Mouse (Mus musculus): ENCODE results near the gene Vmn2r35. TPM values are rescaled to one million over a fixed set of nuclear protein-coding genes. Genes with fewer than 3 reads are reported as not detected.
"Not testable (repeated sequence)": the region's sequence is repeated elsewhere in the genome, so short reads cannot be mapped to it uniquely, and the experiment has no call there.

Vmn2r35 gene
- polyA plus RNA-seq (2014; fragmentation: Nextera tagmentation; extraction: Ambion mirVana), result not detected in 2 replicates

GRCm38 (mm10) chr7:7819767-7820166 is at the start of gene Vmn2r35:
Gene Vmn2r35, minus strand, starts transcription at chr7:7819867.
- not testable (repeated sequence) for H3K27ac ChIP-seq (replicated peaks in 1 of 2; ENCODE audit: control insufficient read depth in 1 of 2, insufficient read depth in 1 of 2, low read depth in 2 of 2, low read length in 2 of 2); H3K27me3 ChIP-seq (ENCODE audit: control insufficient read depth, insufficient read depth, low read length); H3K4me1 ChIP-seq (ENCODE audit: control insufficient read depth in 2 of 2, insufficient read depth in 2 of 2, low read length in 2 of 2); ATAC-seq (ENCODE audit: insufficient number of reproducible peaks, insufficient read depth, low FRiP score, low read depth); H3K9me3 ChIP-seq (ENCODE audit: control insufficient read depth, low read length); H3K4me2 ChIP-seq (ENCODE audit: low read length); H3K4me3 ChIP-seq (ENCODE audit: control insufficient read depth in 1 of 2, insufficient read depth in 1 of 2, low read depth in 1 of 2, low read length in 2 of 2); H3K36me3 ChIP-seq (ENCODE audit: control insufficient read depth, insufficient read depth, low read length); H3K9ac ChIP-seq (ENCODE audit: low read length)
- WGBS, result no CpG with 5 or more reads among the region's 1 CpGs

GRCm38 (mm10) chr7:7794196-7794595 is 25.5 kb downstream of the Vmn2r35 start:
- not testable (repeated sequence) for H3K9me3 ChIP-seq (ENCODE audit: control insufficient read depth, low read length); H3K4me2 ChIP-seq (ENCODE audit: low read length); H3K9ac ChIP-seq (ENCODE audit: low read length); H3K27me3 ChIP-seq (ENCODE audit: control insufficient read depth, insufficient read depth, low read length); H3K4me1 ChIP-seq (ENCODE audit: control insufficient read depth in 2 of 2, insufficient read depth in 2 of 2, low read length in 2 of 2); H3K4me3 ChIP-seq (ENCODE audit: control insufficient read depth in 1 of 2, insufficient read depth in 1 of 2, low read depth in 1 of 2, low read length in 2 of 2); H3K36me3 ChIP-seq (ENCODE audit: control insufficient read depth, insufficient read depth, low read length); H3K27ac ChIP-seq (replicated peaks in 1 of 2; ENCODE audit: control insufficient read depth in 1 of 2, insufficient read depth in 1 of 2, low read depth in 2 of 2, low read length in 2 of 2); ATAC-seq (ENCODE audit: insufficient number of reproducible peaks, insufficient read depth, low FRiP score, low read depth)
- WGBS, result no CpG with 5 or more reads among the region's 25 CpGs

Other genes with a start within 250 kb of the Vmn2r35 start
- not detected in 2 replicates for gene Vmn2r34, start 130.4 kb downstream of the Vmn2r35 start, polyA plus RNA-seq (2014; fragmentation: Nextera tagmentation; extraction: Ambion mirVana)
- not detected in 2 replicates for gene Vmn2r36, start 82.6 kb upstream of the Vmn2r35 start, polyA plus RNA-seq (2014; fragmentation: Nextera tagmentation; extraction: Ambion mirVana)